Mouse (Mus musculus) stomach, postnatal 0 days (tissue): Measurements from ENCODE around the gene Stk11ip.

Experiments
- CTCF ChIP-seq: IDR thresholded peaks from 2 replicates; pipeline ENCODE4 v1.5.1; 2016; ENCODE audit warnings: antibody characterized with exemption, low read depth, mild to moderate bottlenecking, moderate library complexity
- EP300 ChIP-seq: optimal IDR thresholded peaks from 2 replicates; pipeline ENCODE3; 2016; ENCODE audit warnings: antibody characterized with exemption

GRCm38 (mm10) chr1:75565616-75566015 is 44.3 kb downstream of the Stk11ip start:
- TF ChIP-seq CTCF (no peak), EP300 (no peak)
